Mouse (Mus musculus) brown adipose tissue, adult 24 weeks (tissue): ENCODE results near the gene Kcne3. TPM values are rescaled to one million over a fixed set of nuclear protein-coding genes. Genes with fewer than 3 reads are reported as not detected.

Experiments used
- H3K27ac ChIP-seq: fragments of 200-500 bp; replicated peaks from 2 replicates; pipeline ENCODE4 v1.5.1; 2012; ENCODE audit warnings: low read depth, mild to moderate bottlenecking, low read length
- H3K4me1 ChIP-seq: fragments of 200-500 bp; 2 replicates; pipeline ENCODE4 v1.6.1; 2012; ENCODE audit warnings: low read length, mixed read lengths; ENCODE audit not compliant: control insufficient read depth, insufficient read depth, insufficient read length
- H3K4me3 ChIP-seq: fragments of 200-500 bp; 2 replicates; pipeline ENCODE4 v1.5.1; 2012; ENCODE audit warnings: low read depth, mild to moderate bottlenecking, low read length, moderate library complexity; ENCODE audit not compliant: insufficient read depth
- polyA plus RNA-seq: library from polyadenylated mRNA; stranded (reverse); fragments of >200 nt; gene quantifications from 2 replicates; pipeline ENCODE4 v1.2.4, GENCODE M21; 2012; ENCODE audit not compliant: missing spikeins, insufficient read depth, insufficient read length

The Kcne3 gene
- polyA plus RNA-seq, 1 experiment = not detected

GRCm38 (mm10) chr7:100207886-100208285, 31.6 kb downstream of the Kcne3 start:
- Histone ChIP-seq H3K4me3 (no peak overlapping the region), H3K27ac (no peak overlapping the region), H3K4me1 (peaks cover 6% of the 10 kb centered on the region; the same call in 1 of the 2 replicates)

- Histone ChIP-seq H3K4me1 (peaks cover 4% of the 10 kb centered on the region; the same call in 1 of the 2 replicates), H3K27ac (no peak overlapping the region), H3K4me3 (no peak overlapping the region)
Measured at GRCm38 (mm10) chr7:100214310-100214709, 38.0 kb downstream of the Kcne3 start.

GRCm38 (mm10) chr7:100215116-100215732, 38.9 kb downstream of the Kcne3 start:
- Histone ChIP-seq H3K27ac (no peak overlapping the region), H3K4me3 (no peak overlapping the region), H3K4me1 (peaks cover 4% of the 10 kb centered on the region; the same call in 1 of the 2 replicates)

- H3K4me3 ChIP-seq = no peak overlapping the region
- peaks cover 4% of the 10 kb centered on the region; the same call in 1 of the 2 replicates for H3K4me1 ChIP-seq
- H3K27ac ChIP-seq = no peak overlapping the region
Measured at GRCm38 (mm10) chr7:100215976-100216375, 39.7 kb downstream of the Kcne3 start.

GRCm38 (mm10) chr7:100216601-100217565, 40.6 kb downstream of the Kcne3 start:
- H3K4me1 ChIP-seq = peaks cover 4% of the 10 kb centered on the region; the same call in 1 of the 2 replicates
- no peak overlapping the region for H3K27ac ChIP-seq
- no peak overlapping the region for H3K4me3 ChIP-seq

- Histone ChIP-seq H3K27ac (peak within 1 kb of the TSS; percentile 64), H3K4me1 (no peaks in the 10 kb centered on the region), H3K4me3 (peak within 1 kb of the TSS; percentile 97)
Measured at GRCm38 (mm10) chr7:100227158-100227875, 51.0 kb downstream of the Kcne3 start, which contains the start of gene Pgm2l1. Pgm2l1 (plus strand) TSS chr7:100227394.

GRCm38 (mm10) chr7:100227896-100228525, 51.7 kb downstream of the Kcne3 start:
- H3K27ac ChIP-seq = peak overlapping the region; percentile 50
- no peaks in the 10 kb centered on the region for H3K4me1 ChIP-seq
- peak overlapping the region; percentile 97 for H3K4me3 ChIP-seq

- Histone ChIP-seq H3K27ac (no peak overlapping the region), H3K4me3 (no peak overlapping the region)
Measured at GRCm38 (mm10) chr7:100228957-100229356, 52.7 kb downstream of the Kcne3 start.

GRCm38 (mm10) chr7:100230646-100231045, 54.3 kb downstream of the Kcne3 start:
- no peaks in the 10 kb centered on the region for H3K4me1 ChIP-seq
- no peak overlapping the region for H3K27ac ChIP-seq
- no peak overlapping the region for H3K4me3 ChIP-seq

More at GRCm38 (mm10) chr7:100228957-100229356, 52.7 kb downstream of the Kcne3 start:
- H3K4me1 ChIP-seq = no peaks in the 10 kb centered on the region

GRCm38 (mm10) chr7:100231661-100232060, 55.4 kb downstream of the Kcne3 start:
- Histone ChIP-seq H3K4me3 (no peak overlapping the region), H3K4me1 (no peaks in the 10 kb centered on the region), H3K27ac (no peak overlapping the region)

- H3K27ac ChIP-seq = no peak overlapping the region
- H3K4me1 ChIP-seq = no peaks in the 10 kb centered on the region
- H3K4me3 ChIP-seq = no peak overlapping the region
Measured at GRCm38 (mm10) chr7:100233681-100234080, 57.4 kb downstream of the Kcne3 start.

Other genes with a start within 250 kb of the Kcne3 start
- gene Rnf169, start 196.1 kb upstream of the Kcne3 start, polyA plus RNA-seq = 1.8 and 3.3 TPM in 2 replicates
- not detected in 2 replicates for gene Chrdl2, start 170.3 kb upstream of the Kcne3 start, polyA plus RNA-seq
- 5.4 and 8.1 TPM in 2 replicates for gene Pold3, start 54.9 kb upstream of the Kcne3 start, polyA plus RNA-seq
- gene Lipt2, start 17.2 kb upstream of the Kcne3 start, polyA plus RNA-seq = 5.9 and 12.3 TPM in 2 replicates
- 2.0 and 2.1 TPM in 2 replicates for gene Pgm2l1, start 50.9 kb downstream of the Kcne3 start, polyA plus RNA-seq
- not detected in 2 replicates for gene P4ha3, start 109.0 kb downstream of the Kcne3 start, polyA plus RNA-seq
- 5.7 and 9.1 TPM in 2 replicates for gene C2cd3, start 195.7 kb downstream of the Kcne3 start, polyA plus RNA-seq
- gene Ppme1, start 195.8 kb downstream of the Kcne3 start, polyA plus RNA-seq = 34.9 and 38.1 TPM in 2 replicates